Mouse (Mus musculus): ENCODE data around the gene Rpl32. TPM values are rescaled to one million over a fixed set of nuclear protein-coding genes. Genes with fewer than 3 reads are reported as not detected.

Rpl32 gene
- polyA plus RNA-seq, 1 experiment: 5,589 TPM

GRCm38 (mm10) chr6:115838745-115839144 lies 30.2 kb upstream of the Rpl32 start:
- Histone ChIP-seq H3K4me3 (ENCODE audit: insufficient read depth, poor library complexity, severe bottlenecking) (no peak overlapping the region), H3K27me3 (ENCODE audit: control insufficient read depth, insufficient read depth, insufficient read length) (no peaks in the 10 kb centered on the region), H3K36me3 (ENCODE audit: control insufficient read depth, insufficient read depth) (peaks cover under 1% of the 10 kb centered on the region), H3K79me2 (ENCODE audit: control insufficient read depth, insufficient read depth) (no peaks in the 10 kb centered on the region), H3K79me3 (ENCODE audit: low read depth) (no peaks in the 10 kb centered on the region), H3ac (ENCODE audit: control insufficient read depth, insufficient read length, low read depth) (no peak overlapping the region)
- TF ChIP-seq USF1 (IDR thresholded peaks at IDR 0.05; ENCODE audit: low read depth) (no peak), CTCF (IDR thresholded peaks at IDR 0.05; ENCODE audit: control insufficient read depth, insufficient read depth, insufficient read length) (no peak), MYOG (IDR thresholded peaks at IDR 0.05; ENCODE audit: control insufficient read depth, extremely low read depth, insufficient read length) (no peak), MAX (IDR thresholded peaks at IDR 0.05) (no peak), MYOD1 (IDR thresholded peaks at IDR 0.05; ENCODE audit: control insufficient read depth, insufficient read length, low read depth) (no peak)

- TF ChIP-seq FOSL1 (IDR thresholded peaks at IDR 0.05; ENCODE audit: insufficient read depth, low read length, poor library complexity, severe bottlenecking) (no peak), USF1 (IDR thresholded peaks at IDR 0.05; ENCODE audit: low read depth) (no peak), MYOG (IDR thresholded peaks at IDR 0.05; ENCODE audit: control insufficient read depth, extremely low read depth, insufficient read length) (no peak), CEBPB (IDR thresholded peaks at IDR 0.05; ENCODE audit: low read depth) (no peak), MAX (IDR thresholded peaks at IDR 0.05) (no peak), MYOD1 (IDR thresholded peaks at IDR 0.05; ENCODE audit: control insufficient read depth, insufficient read length, low read depth) (no peak), CTCF (IDR thresholded peaks at IDR 0.05; ENCODE audit: control insufficient read depth, insufficient read depth, insufficient read length) (no peak)
- Histone ChIP-seq H3K4me3 (ENCODE audit: insufficient read depth, poor library complexity, severe bottlenecking) (no peak within 1 kb of the TSS), H3K79me2 (ENCODE audit: control insufficient read depth, insufficient read depth) (no peaks in the 10 kb centered on the region), H3K79me3 (ENCODE audit: low read depth) (no peaks in the 10 kb centered on the region), H3K27me3 (ENCODE audit: control insufficient read depth, insufficient read depth, insufficient read length) (no peaks in the 10 kb centered on the region), H3ac (ENCODE audit: control insufficient read depth, insufficient read length, low read depth) (no peak within 1 kb of the TSS), H3K36me3 (ENCODE audit: control insufficient read depth, insufficient read depth) (no peaks in the 10 kb centered on the region)
Measured at GRCm38 (mm10) chr6:115838161-115838597, 29.6 kb upstream of the Rpl32 start, which contains the start of gene Efcab12. Gene Efcab12 (minus strand): TSS chr6:115838412.

- H3K36me3 ChIP-seq (ENCODE audit: control insufficient read depth, insufficient read depth): no peaks in the 10 kb centered on the region
- no peak overlapping the region for H3ac ChIP-seq (ENCODE audit: control insufficient read depth, insufficient read length, low read depth)
- TF ChIP-seq MYOG (IDR thresholded peaks at IDR 0.05; ENCODE audit: control insufficient read depth, extremely low read depth, insufficient read length) (no peak), MAX (IDR thresholded peaks at IDR 0.05) (no peak), MYOD1 (IDR thresholded peaks at IDR 0.05; ENCODE audit: control insufficient read depth, insufficient read length, low read depth) (no peak), FOSL1 (IDR thresholded peaks at IDR 0.05; ENCODE audit: insufficient read depth, low read length, poor library complexity, severe bottlenecking) (no peak), CTCF (IDR thresholded peaks at IDR 0.05; ENCODE audit: control insufficient read depth, insufficient read depth, insufficient read length) (no peak), USF1 (IDR thresholded peaks at IDR 0.05; ENCODE audit: low read depth) (no peak), CEBPB (IDR thresholded peaks at IDR 0.05; ENCODE audit: low read depth) (no peak)
- H3K4me3 ChIP-seq (ENCODE audit: insufficient read depth, poor library complexity, severe bottlenecking): no peak overlapping the region
- H3K79me3 ChIP-seq (ENCODE audit: low read depth): no peaks in the 10 kb centered on the region
- H3K79me2 ChIP-seq (ENCODE audit: control insufficient read depth, insufficient read depth): no peaks in the 10 kb centered on the region
- H3K27me3 ChIP-seq (ENCODE audit: control insufficient read depth, insufficient read depth, insufficient read length): no peaks in the 10 kb centered on the region
Measured at GRCm38 (mm10) chr6:115833861-115834260, 25.3 kb upstream of the Rpl32 start.

GRCm38 (mm10) chr6:115832152-115832850 lies 23.8 kb upstream of the Rpl32 start:
- no peak overlapping the region for H3K4me3 ChIP-seq (ENCODE audit: insufficient read depth, poor library complexity, severe bottlenecking)
- no peaks in the 10 kb centered on the region for H3K36me3 ChIP-seq (ENCODE audit: control insufficient read depth, insufficient read depth)
- H3K79me3 ChIP-seq (ENCODE audit: low read depth): no peaks in the 10 kb centered on the region
- TF ChIP-seq MAX (IDR thresholded peaks at IDR 0.05): no peak
- no peak for TF ChIP-seq FOSL1 (IDR thresholded peaks at IDR 0.05; ENCODE audit: insufficient read depth, low read length, poor library complexity, severe bottlenecking)
- TF ChIP-seq USF1 (IDR thresholded peaks at IDR 0.05; ENCODE audit: low read depth): no peak
- no peak for TF ChIP-seq MYOG (IDR thresholded peaks at IDR 0.05; ENCODE audit: control insufficient read depth, extremely low read depth, insufficient read length)
- no peak for TF ChIP-seq CTCF (IDR thresholded peaks at IDR 0.05; ENCODE audit: control insufficient read depth, insufficient read depth, insufficient read length)
- TF ChIP-seq CEBPB (IDR thresholded peaks at IDR 0.05; ENCODE audit: low read depth): no peak
- no peak for TF ChIP-seq MYOD1 (IDR thresholded peaks at IDR 0.05; ENCODE audit: control insufficient read depth, insufficient read length, low read depth)
- H3K79me2 ChIP-seq (ENCODE audit: control insufficient read depth, insufficient read depth): no peaks in the 10 kb centered on the region
- no peak overlapping the region for H3ac ChIP-seq (ENCODE audit: control insufficient read depth, insufficient read length, low read depth)
- H3K27me3 ChIP-seq (ENCODE audit: control insufficient read depth, insufficient read depth, insufficient read length): no peaks in the 10 kb centered on the region

- Histone ChIP-seq H3K79me2 (ENCODE audit: control insufficient read depth, insufficient read depth) (no peaks in the 10 kb centered on the region), H3K27me3 (ENCODE audit: control insufficient read depth, insufficient read depth, insufficient read length) (no peaks in the 10 kb centered on the region), H3K36me3 (ENCODE audit: control insufficient read depth, insufficient read depth) (no peaks in the 10 kb centered on the region), H3K4me3 (ENCODE audit: insufficient read depth, poor library complexity, severe bottlenecking) (no peak overlapping the region), H3ac (ENCODE audit: control insufficient read depth, insufficient read length, low read depth) (no peak overlapping the region), H3K79me3 (ENCODE audit: low read depth) (no peaks in the 10 kb centered on the region)
- no peak for TF ChIP-seq USF1 (IDR thresholded peaks at IDR 0.05; ENCODE audit: low read depth)
- TF ChIP-seq FOSL1 (IDR thresholded peaks at IDR 0.05; ENCODE audit: insufficient read depth, low read length, poor library complexity, severe bottlenecking): no peak
- no peak for TF ChIP-seq MYOD1 (IDR thresholded peaks at IDR 0.05; ENCODE audit: control insufficient read depth, insufficient read length, low read depth)
- no peak for TF ChIP-seq CEBPB (IDR thresholded peaks at IDR 0.05; ENCODE audit: low read depth)
- no peak for TF ChIP-seq MYOG (IDR thresholded peaks at IDR 0.05; ENCODE audit: control insufficient read depth, extremely low read depth, insufficient read length)
- no peak for TF ChIP-seq CTCF (IDR thresholded peaks at IDR 0.05; ENCODE audit: control insufficient read depth, insufficient read depth, insufficient read length)
- TF ChIP-seq MAX (IDR thresholded peaks at IDR 0.05): no peak
Measured at GRCm38 (mm10) chr6:115830779-115831601, 22.4 kb upstream of the Rpl32 start.
